Mouse (Mus musculus) forebrain, embryonic 11.5 days (tissue): ENCODE data around the gene Igf2bp1. TPM values are rescaled to one million over a fixed set of nuclear protein-coding genes. Genes with fewer than 3 reads are reported as not detected.

Experiments
- ATAC-seq: fragments of 200-750 bp; cut with Nextera tagmentation; replicated peaks from 2 replicates; pipeline ENCODE4 v1.8.0; 2017; ENCODE audit warnings: moderate TSS enrichment; ENCODE audit not compliant: low FRiP score
- DNase-seq: peaks from one replicate; pipeline ENCODE4 v3.0.0-alpha.2; 2017; ENCODE audit warnings: low spot score
- H3K27ac ChIP-seq: fragments of 300-500 bp; sonication (generic); 2 replicates; pipeline ENCODE4 v1.5.1; 2014; ENCODE audit warnings: low read depth, low read length
- H3K27me3 ChIP-seq: fragments of 300-500 bp; sonication (generic); 2 replicates; pipeline ENCODE4 v1.6.1; 2014; ENCODE audit warnings: mild to moderate bottlenecking, low read length, mixed read lengths; ENCODE audit not compliant: control insufficient read depth, insufficient read depth
- H3K36me3 ChIP-seq: fragments of 300-500 bp; sonication (generic); 2 replicates; pipeline ENCODE4 v1.6.1; 2014; ENCODE audit warnings: mild to moderate bottlenecking, low read length, moderate library complexity, mixed read lengths; ENCODE audit not compliant: control insufficient read depth, insufficient read depth
- H3K4me1 ChIP-seq: fragments of 300-500 bp; sonication (generic); replicated peaks from 2 replicates; pipeline ENCODE4 v1.6.1; 2014; ENCODE audit warnings: low read length, mixed read lengths; ENCODE audit not compliant: control insufficient read depth, insufficient read depth
- H3K4me2 ChIP-seq: fragments of 300-500 bp; sonication (generic); 2 replicates; pipeline ENCODE4 v1.6.1; 2014; ENCODE audit warnings: low read depth, mild to moderate bottlenecking, low read length, moderate library complexity, mixed read lengths; ENCODE audit not compliant: severe bottlenecking
- H3K4me3 ChIP-seq: fragments of 300-500 bp; sonication (generic); 2 replicates; pipeline ENCODE4 v1.5.1; 2014; ENCODE audit warnings: low read depth, low read length
- H3K9ac ChIP-seq: fragments of 300-500 bp; sonication (generic); 2 replicates; pipeline ENCODE4 v1.6.1; 2014; ENCODE audit warnings: low read length
- H3K9me3 ChIP-seq: fragments of 300-500 bp; sonication (generic); 2 replicates; pipeline ENCODE4 v1.6.1; 2016; ENCODE audit warnings: low read length, mixed read lengths; ENCODE audit not compliant: control insufficient read depth
- WGBS: fragments of 180-500 bp; shearing (Covaris S2); extraction: QIAGEN DNeasy Blood & Tissue Kit; methylation state at CpG from one replicate; pipeline ENCODE4 v1.1.7; 2014; 5-methylcytosine and 5-hydroxymethylcytosine counted together
- polyA plus RNA-seq: library from polyadenylated mRNA; unstranded; fragments of >200 nt; fragmentation: Nextera tagmentation; extraction: Ambion mirVana; gene quantifications from 2 replicates; pipeline ENCODE4 v1.2.1, GENCODE M21; 2014

Gene Igf2bp1
- polyA plus RNA-seq = 109 and 114 TPM in 2 replicates

DNA sequence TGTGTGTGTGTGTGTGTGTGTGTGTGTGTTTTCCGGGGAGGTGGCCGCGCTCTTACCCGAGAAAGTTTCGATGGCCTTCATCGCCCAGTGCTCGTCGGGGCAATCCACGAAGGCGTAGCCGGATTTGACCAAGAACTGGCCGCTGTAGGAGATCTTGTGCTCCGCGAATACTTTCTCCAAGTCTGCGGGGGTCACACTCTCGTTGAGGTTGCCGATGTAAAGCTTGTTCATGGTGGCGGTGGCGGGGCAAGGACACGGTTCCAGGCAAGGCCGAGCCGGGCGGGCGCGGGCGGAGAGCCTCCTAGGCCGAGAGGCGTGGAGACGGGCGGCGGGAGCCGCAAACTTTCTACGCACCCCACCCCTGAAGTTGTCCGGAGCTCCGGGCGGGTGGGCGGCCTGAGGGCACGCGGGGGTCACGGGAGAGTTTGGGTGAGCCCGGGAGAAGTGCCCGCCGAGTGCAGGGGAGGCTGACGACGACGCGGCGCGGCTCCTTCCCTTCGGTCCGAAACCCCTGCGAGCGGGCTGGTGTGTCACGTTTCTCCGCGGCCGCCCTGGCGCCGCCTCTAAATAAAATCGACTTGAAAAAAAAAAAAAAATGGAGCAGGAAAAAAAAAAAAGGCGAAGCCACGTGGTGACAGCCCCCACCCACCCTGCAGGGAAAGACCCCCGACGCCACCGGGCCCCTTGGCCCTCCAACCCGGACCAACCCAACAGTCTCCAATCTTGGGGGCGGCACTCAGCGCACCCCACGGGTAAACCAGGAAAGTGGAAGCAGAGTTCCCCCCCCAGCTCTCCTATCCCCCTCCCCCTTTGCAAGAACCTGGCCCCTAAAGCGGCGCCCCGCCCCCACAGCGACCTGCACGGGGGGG is at the start of gene Igf2bp1:
Gene Igf2bp1 (minus strand): TSS at position 538 of the 869 bp plus-strand sequence.
- ATAC-seq (peak; percentile 71), DNase-seq (peak; percentile 91)
- H3K4me2 ChIP-seq = peak within 1 kb of the TSS; percentile 94
- no peaks in the 10 kb centered on the region for H3K27me3 ChIP-seq
- H3K9ac ChIP-seq = peak within 1 kb of the TSS; percentile 99
- H3K9me3 ChIP-seq = no peaks in the 10 kb centered on the region
- under 1% methylated on average over 68 of the region's 74 CpGs for WGBS
- peaks cover 7% of the 10 kb centered on the region; the same call in 1 of the 2 replicates for H3K4me1 ChIP-seq
- no peaks in the 10 kb centered on the region for H3K36me3 ChIP-seq
- H3K27ac ChIP-seq = peak within 1 kb of the TSS; percentile 99
- H3K4me3 ChIP-seq = peak within 1 kb of the TSS; percentile 97

DNA sequence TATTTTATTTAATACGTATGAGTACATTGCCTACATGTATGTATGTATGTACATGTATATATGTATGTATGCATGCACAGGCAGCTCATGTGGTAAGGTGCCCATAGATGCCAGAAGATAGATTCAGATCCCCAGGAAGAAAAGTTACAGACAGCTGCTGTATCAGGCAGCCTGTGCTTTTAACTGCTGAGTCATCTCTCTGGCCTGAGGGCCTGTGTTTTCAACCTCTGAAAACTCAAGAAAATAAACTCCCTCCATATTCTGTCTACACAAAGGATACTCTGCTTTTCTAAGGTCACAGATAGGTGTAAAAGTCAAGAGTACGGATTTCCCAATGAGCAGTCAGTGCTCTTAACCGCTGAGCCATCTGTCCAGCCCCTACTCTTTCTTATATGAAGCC is 45.1 kb upstream of the Igf2bp1 start:
- WGBS = 93% methylated on average over 3 of the region's 3 CpGs
- H3K9me3 ChIP-seq = no peaks in the 10 kb centered on the region
- H3K36me3 ChIP-seq = peaks cover 8% of the 10 kb centered on the region
- no peak overlapping the region for H3K9ac ChIP-seq
- no peak for DNase-seq
- no peaks in the 10 kb centered on the region for H3K27me3 ChIP-seq
- no peak overlapping the region for H3K4me3 ChIP-seq
- no peak overlapping the region for H3K27ac ChIP-seq
- H3K4me1 ChIP-seq = no peaks in the 10 kb centered on the region
- no peak overlapping the region for H3K4me2 ChIP-seq
- no peak for ATAC-seq

DNA sequence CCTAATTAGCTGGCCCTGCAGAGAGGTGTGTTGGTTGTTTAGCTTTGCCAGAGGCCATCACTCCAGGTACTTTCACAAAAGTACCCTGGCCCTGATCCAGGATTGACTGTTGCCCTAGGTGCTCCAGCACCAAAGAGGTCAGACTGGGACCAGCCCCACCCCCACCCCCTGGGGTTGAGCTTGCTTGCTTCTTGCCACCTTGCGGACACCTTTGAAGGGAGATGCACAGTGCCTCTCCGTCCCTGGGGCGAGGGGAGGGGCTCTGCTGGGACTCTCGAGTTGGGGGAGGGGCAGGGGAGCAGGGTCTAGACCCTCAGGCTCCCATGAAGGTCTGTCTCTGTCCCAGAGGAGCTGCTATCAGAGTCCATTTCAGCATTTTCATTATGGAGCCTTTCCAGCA is 44.2 kb upstream of the Igf2bp1 start:
- no peaks in the 10 kb centered on the region for H3K27me3 ChIP-seq
- ATAC-seq (no peak), DNase-seq (no peak)
- H3K4me1 ChIP-seq = no peaks in the 10 kb centered on the region
- no peak overlapping the region for H3K4me3 ChIP-seq
- no peak overlapping the region for H3K4me2 ChIP-seq
- H3K9ac ChIP-seq = no peak overlapping the region
- no peaks in the 10 kb centered on the region for H3K9me3 ChIP-seq
- no peak overlapping the region for H3K27ac ChIP-seq
- H3K36me3 ChIP-seq = peaks cover 8% of the 10 kb centered on the region
- WGBS = 81% methylated on average over 4 of the region's 4 CpGs

DNA sequence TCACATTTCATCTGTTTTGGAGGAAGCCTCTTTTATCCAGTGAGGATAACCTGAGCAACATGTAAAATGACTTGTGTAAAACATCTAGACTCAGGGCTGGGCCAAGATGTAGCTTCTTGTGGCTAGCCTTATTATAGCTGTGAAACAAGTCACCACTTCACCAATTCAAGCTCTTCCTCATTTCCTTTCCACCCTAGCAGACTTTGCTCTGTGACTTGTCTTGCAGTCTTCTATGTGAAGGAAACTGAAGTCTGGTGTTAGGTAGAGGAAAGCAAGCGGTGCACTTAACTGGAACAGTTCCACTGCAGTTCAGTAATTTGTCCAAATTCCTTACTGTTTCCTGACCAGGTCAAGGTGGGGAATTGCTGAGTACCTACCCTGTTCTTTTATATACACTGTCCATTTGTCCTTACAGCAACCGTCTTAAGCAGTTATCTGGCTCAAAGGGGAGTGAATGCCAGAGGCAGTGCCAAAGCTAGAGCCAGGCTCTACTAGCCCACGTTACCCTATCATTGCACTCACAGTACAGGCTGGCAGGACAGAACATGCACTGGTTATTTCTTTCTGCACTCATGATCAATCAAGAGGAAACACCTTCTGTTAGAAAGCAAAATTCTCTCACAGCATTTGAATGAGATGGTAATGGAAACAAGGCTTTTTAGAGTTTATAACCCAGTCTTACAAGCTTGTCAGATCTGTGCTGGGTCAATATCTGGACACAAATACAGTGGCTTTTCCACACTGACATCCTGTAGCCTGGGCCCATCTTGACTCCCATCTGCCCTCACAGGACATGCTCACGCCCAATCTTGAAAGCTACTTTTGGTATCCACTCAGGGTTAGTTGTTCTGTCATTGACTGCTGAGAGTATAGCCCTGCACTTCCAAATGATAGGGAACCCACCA is 42.0 kb upstream of the Igf2bp1 start:
- Histone ChIP-seq H3K9ac (no peak overlapping the region), H3K9me3 (no peaks in the 10 kb centered on the region), H3K27ac (no peak overlapping the region), H3K4me1 (no peaks in the 10 kb centered on the region), H3K4me3 (no peak overlapping the region), H3K4me2 (no peak overlapping the region), H3K27me3 (no peaks in the 10 kb centered on the region), H3K36me3 (peaks cover 5% of the 10 kb centered on the region)
- 92% methylated on average over 4 of the region's 4 CpGs for WGBS
- ATAC-seq = no peak
- no peak for DNase-seq

DNA sequence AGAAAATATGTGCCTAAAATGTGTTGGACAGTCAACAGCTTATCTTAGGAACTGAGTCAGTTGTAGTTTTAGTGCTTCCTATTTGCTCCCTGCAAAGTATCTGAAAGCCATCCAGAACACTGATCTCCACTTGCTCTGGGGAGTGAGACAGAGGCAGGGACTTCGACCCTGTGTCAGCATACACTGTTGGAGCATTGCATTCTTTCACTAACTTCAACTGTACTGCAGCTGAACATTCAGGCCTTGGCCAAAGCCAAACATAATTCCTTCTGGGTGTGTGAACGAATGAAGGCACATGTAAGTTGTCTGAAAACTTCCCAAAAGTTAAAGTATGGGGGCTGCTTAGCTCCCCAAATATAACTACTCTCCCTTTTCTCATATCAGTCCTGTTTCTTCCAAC is 41.1 kb upstream of the Igf2bp1 start:
- H3K4me1 ChIP-seq = no peaks in the 10 kb centered on the region
- no peaks in the 10 kb centered on the region for H3K9me3 ChIP-seq
- DNase-seq = no peak
- no peak for ATAC-seq
- H3K9ac ChIP-seq = no peak overlapping the region
- H3K36me3 ChIP-seq = peaks cover 5% of the 10 kb centered on the region
- no peak overlapping the region for H3K27ac ChIP-seq
- no peak overlapping the region for H3K4me3 ChIP-seq
- no peaks in the 10 kb centered on the region for H3K27me3 ChIP-seq
- WGBS = 93% methylated on average over 2 of the region's 2 CpGs
- H3K4me2 ChIP-seq = no peak overlapping the region

DNA sequence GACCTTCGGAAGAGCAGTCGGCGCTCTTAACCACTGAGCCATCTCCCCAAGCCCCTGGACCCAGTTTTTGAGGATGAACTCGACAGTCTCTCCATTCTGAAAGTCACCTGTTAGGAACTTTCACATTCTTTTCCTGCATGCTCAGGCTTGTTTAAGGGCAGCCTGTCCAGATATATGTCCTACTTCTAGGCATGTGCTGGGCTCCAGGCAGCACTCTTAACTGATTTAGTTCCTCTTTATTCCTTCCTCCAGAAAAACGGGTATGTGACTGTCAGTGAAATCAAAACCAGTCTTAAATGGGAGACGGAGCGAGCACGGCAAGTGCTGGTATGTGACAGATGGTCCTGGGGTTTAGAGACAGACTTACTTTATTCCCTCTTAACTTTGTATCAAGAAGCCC is 40.3 kb upstream of the Igf2bp1 start:
- Histone ChIP-seq H3K9me3 (no peaks in the 10 kb centered on the region), H3K36me3 (peaks cover 5% of the 10 kb centered on the region; the same call in 1 of the 2 replicates)
- WGBS = 88% methylated on average over 8 of the region's 8 CpGs

DNA sequence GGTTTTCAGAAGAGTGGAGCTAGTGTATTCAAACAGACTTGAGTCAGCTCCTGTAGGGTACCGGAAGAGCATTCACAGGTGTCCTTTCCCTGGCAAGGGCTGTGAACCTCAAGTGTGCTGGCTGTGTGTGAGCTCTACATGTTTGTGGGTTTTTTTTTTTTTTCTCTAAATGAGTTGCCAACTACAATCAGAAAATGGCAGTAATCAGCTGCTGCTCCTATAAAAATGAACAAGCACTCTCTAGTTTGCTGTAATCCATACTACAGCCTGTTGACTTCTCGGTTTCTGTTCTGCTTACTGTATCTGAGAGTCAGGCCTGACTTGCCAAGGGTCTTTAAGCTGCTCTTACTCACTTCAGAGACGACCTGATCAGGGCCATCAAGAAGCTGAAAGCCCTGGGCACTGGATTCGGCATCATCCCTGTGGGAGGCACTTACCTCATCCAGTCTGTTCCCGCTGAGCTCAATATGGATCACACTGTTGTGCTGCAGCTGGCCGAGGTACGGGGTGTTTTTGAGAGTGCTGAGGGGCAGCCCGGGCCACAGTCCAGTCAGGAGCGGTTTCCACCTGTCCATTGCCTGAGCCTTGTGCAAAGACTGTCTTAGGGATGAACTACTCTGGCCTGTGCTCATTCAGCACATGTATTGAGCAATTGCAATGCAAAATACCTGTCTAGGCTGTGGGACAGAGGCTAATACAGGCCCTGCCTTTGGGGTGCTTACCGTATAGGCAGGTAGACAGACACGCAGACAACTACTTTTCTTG is 39.2 kb upstream of the Igf2bp1 start:
- no peak overlapping the region for H3K27ac ChIP-seq
- H3K4me3 ChIP-seq = no peak overlapping the region
- no peak overlapping the region for H3K9ac ChIP-seq
- DNase-seq = no peak
- H3K9me3 ChIP-seq = no peaks in the 10 kb centered on the region
- H3K4me2 ChIP-seq = no peak overlapping the region
- H3K36me3 ChIP-seq = peaks cover 4% of the 10 kb centered on the region; the same call in 1 of the 2 replicates
- no peaks in the 10 kb centered on the region for H3K27me3 ChIP-seq
- no peaks in the 10 kb centered on the region for H3K4me1 ChIP-seq
- WGBS = 86% methylated on average over 11 of the region's 11 CpGs
- ATAC-seq = no peak

More for the DNA sequence above, 40.3 kb upstream of the Igf2bp1 start:
- Histone ChIP-seq H3K4me2 (no peak overlapping the region), H3K27me3 (no peaks in the 10 kb centered on the region), H3K4me3 (no peak overlapping the region), H3K27ac (no peak overlapping the region), H3K9ac (no peak overlapping the region), H3K4me1 (no peaks in the 10 kb centered on the region)
- ATAC-seq = no peak
- DNase-seq = no peak

DNA sequence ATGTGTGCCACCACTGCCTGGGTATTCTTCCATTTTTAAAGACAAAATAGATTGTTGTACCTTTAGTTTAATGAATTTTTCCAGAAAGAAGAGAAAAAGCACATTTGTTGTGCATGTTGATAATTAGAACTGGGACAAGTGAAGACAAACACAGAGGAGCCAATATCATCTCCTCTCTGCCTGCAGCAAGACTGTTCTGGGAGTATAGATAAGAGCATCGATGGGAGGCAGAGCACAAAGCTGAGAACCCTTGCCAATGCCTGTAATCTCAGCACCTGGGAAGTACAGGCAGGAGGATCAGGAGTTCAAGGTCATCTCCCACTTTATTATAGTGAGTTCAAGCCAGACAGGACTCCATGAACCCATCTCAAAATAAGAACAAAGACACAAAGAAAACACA is 32.8 kb upstream of the Igf2bp1 start:
- Histone ChIP-seq H3K27me3 (no peaks in the 10 kb centered on the region), H3K36me3 (no peaks in the 10 kb centered on the region; the same call in 1 of the 2 replicates), H3K4me2 (no peak overlapping the region), H3K4me3 (no peak overlapping the region), H3K9ac (no peak overlapping the region), H3K27ac (no peak overlapping the region), H3K4me1 (peaks cover 6% of the 10 kb centered on the region; the same call in 1 of the 2 replicates), H3K9me3 (no peaks in the 10 kb centered on the region)
- ATAC-seq (no peak), DNase-seq (no peak)
- WGBS = 97% methylated on average over 1 of the region's 1 CpGs
